In genomic region chr5:144318286-144318685, GRCm38 (mm10) we compare ENCODE assay signal across 15 mouse cellular contexts. TPM values are rescaled to one million over a fixed set of nuclear protein-coding genes. Genes with fewer than 3 reads are reported as not detected.
A peak's percentile ranks its signal among the peaks of the same experiment; 100 is the strongest.
DNase-seq lines count a peak whose midpoint lies in the region; ATAC-seq and TF ChIP-seq lines count a peak whose summit lies in the region.
"Had no signal": no experiment of that assay in that cellular context is flagged by ENCODE, and none has a peak within 500 bp of the region (broad histone marks: within the 10 kb centered on the region; RNA-seq: fewer than 3 reads in every experiment).

No protein-coding gene starts in this region.

- TF ChIP-seq CTCF in left cerebral cortex, adult 2 months (IDR thresholded peaks at IDR 0.05), result no peak

- H3K27me3 ChIP-seq in limb, embryonic 12.5 days, result no peaks in the 10 kb centered on the region
- no peaks in the 10 kb centered on the region for H3K27me3 ChIP-seq in stomach, embryonic 16.5 days (ENCODE audit: control insufficient read depth, insufficient read depth, low read length)
- H3K27me3 ChIP-seq in forebrain, embryonic 11.5 days (ENCODE audit: control insufficient read depth, insufficient read depth, low read length), result no peaks in the 10 kb centered on the region
- H3K27me3 ChIP-seq: hindbrain, embryonic 15.5 days; midbrain, embryonic 15.5 days had no signal

- peak; percentile 22 to 30 for DNase-seq in cerebellum, postnatal 25 days
- no peak for DNase-seq in cerebellum, postnatal 14 days
- peak; percentile 10 to 14 for DNase-seq in urinary bladder, adult 18-20 months (ENCODE audit: low spot score in 2 of 2)
- no peak for DNase-seq in urinary bladder, postnatal 36 days (ENCODE audit: low spot score in 2 of 2)
- DNase-seq in left cerebral cortex, adult 2 months (ENCODE audit: extremely low spot score in 1 of 2, low spot score in 2 of 2), result no peak
- no peak for DNase-seq in forebrain, embryonic 11.5 days (ENCODE audit: low spot score)
- DNase-seq: heart, adult 11 months; spleen, adult 18-20 months had no signal

- H3K9ac ChIP-seq in limb, embryonic 12.5 days (replicated peaks), result no peak overlapping the region
- H3K9ac ChIP-seq in stomach, embryonic 16.5 days (ENCODE audit: low read length), result no peak overlapping the region; the same call in 1 of the 2 replicates
- H3K9ac ChIP-seq in forebrain, embryonic 11.5 days (ENCODE audit: low read length), result no peak overlapping the region
- H3K9ac ChIP-seq: hindbrain, embryonic 15.5 days; liver, embryonic 14.5 days; midbrain, embryonic 15.5 days had no signal

- ATAC-seq in limb, embryonic 12.5 days (ENCODE audit: insufficient number of reproducible peaks, insufficient read depth, low FRiP score, low TSS enrichment, low read depth), result no peak
- ATAC-seq in stomach, embryonic 16.5 days (ENCODE audit: insufficient read depth, low FRiP score), result peak; percentile 65
- ATAC-seq in forebrain, embryonic 11.5 days (replicated peaks; ENCODE audit: low FRiP score), result no peak
- ATAC-seq: CD4-positive, CD25-positive, alpha-beta regulatory T cell, adult 4 months; forebrain, embryonic 16.5 days; midbrain, embryonic 15.5 days had no signal

- H3K4me1 ChIP-seq in limb, embryonic 12.5 days (replicated peaks), result peaks cover 25% of the 10 kb centered on the region
- peaks cover 29% of the 10 kb centered on the region for H3K4me1 ChIP-seq in stomach, embryonic 16.5 days (ENCODE audit: control insufficient read depth, insufficient read depth, low read length)
- H3K4me1 ChIP-seq in forebrain, embryonic 11.5 days (replicated peaks; ENCODE audit: control insufficient read depth, insufficient read depth, low read length), result no peaks in the 10 kb centered on the region
- H3K4me1 ChIP-seq: midbrain, embryonic 15.5 days had no signal

- no peak overlapping the region for H3K4me2 ChIP-seq in limb, embryonic 12.5 days
- peak overlapping the region; percentile 1; the same call in 1 of the 2 replicates for H3K4me2 ChIP-seq in stomach, embryonic 16.5 days (ENCODE audit: low read depth, low read length)
- H3K4me2 ChIP-seq in forebrain, embryonic 11.5 days (ENCODE audit: low read depth, low read length, severe bottlenecking), result no peak overlapping the region
- H3K4me2 ChIP-seq: hindbrain, embryonic 15.5 days; midbrain, embryonic 15.5 days had no signal

- 0 out of 2 replicates have a peak overlapping the region, but pooled peaks have one; percentile 30 for H3K27ac ChIP-seq in limb, embryonic 12.5 days
- peak overlapping the region; percentile 96 for H3K27ac ChIP-seq in stomach, embryonic 16.5 days (ENCODE audit: low read length)
- H3K27ac ChIP-seq in left cerebral cortex, adult 2 months, result no peak overlapping the region
- H3K27ac ChIP-seq in forebrain, embryonic 11.5 days (ENCODE audit: low read depth, low read length), result no peak overlapping the region
- H3K27ac ChIP-seq: hindbrain, embryonic 15.5 days; liver, embryonic 14.5 days; midbrain, embryonic 15.5 days had no signal

- 50% methylated on average over 6 of the region's 6 CpGs for WGBS in limb, embryonic 12.5 days
- 44% methylated on average over 6 of the region's 6 CpGs for WGBS in stomach, embryonic 16.5 days
- 63% methylated on average over 6 of the region's 6 CpGs for WGBS in forebrain, embryonic 11.5 days

- no peaks in the 10 kb centered on the region for H3K9me3 ChIP-seq in limb, embryonic 12.5 days
- no peaks in the 10 kb centered on the region for H3K9me3 ChIP-seq in stomach, embryonic 16.5 days (replicated peaks; ENCODE audit: control insufficient read depth, low read length)
- no peaks in the 10 kb centered on the region for H3K9me3 ChIP-seq in forebrain, embryonic 11.5 days (ENCODE audit: control insufficient read depth, low read length)
- H3K9me3 ChIP-seq: hindbrain, embryonic 15.5 days; midbrain, embryonic 15.5 days had no signal

- H3K4me3 ChIP-seq in limb, embryonic 12.5 days (replicated peaks), result no peak overlapping the region
- no peak overlapping the region for H3K4me3 ChIP-seq in stomach, embryonic 16.5 days (replicated peaks; ENCODE audit: low read length)
- no peak overlapping the region for H3K4me3 ChIP-seq in left cerebral cortex, adult 2 months
- H3K4me3 ChIP-seq in forebrain, embryonic 11.5 days (ENCODE audit: low read depth, low read length), result no peak overlapping the region
- H3K4me3 ChIP-seq: hindbrain, embryonic 15.5 days; midbrain, embryonic 15.5 days had no signal

- intact Hi-C loops in left cerebral cortex, adult 2 months (cut with DNase I), result no loop called here

- H3K36me3 ChIP-seq in limb, embryonic 12.5 days, result no peaks in the 10 kb centered on the region
- H3K36me3 ChIP-seq in stomach, embryonic 16.5 days (ENCODE audit: control insufficient read depth, insufficient read depth, low read length), result no peaks in the 10 kb centered on the region
- H3K36me3 ChIP-seq in forebrain, embryonic 11.5 days (ENCODE audit: control insufficient read depth, insufficient read depth, low read length), result no peaks in the 10 kb centered on the region
- H3K36me3 ChIP-seq: hindbrain, embryonic 15.5 days; midbrain, embryonic 15.5 days had no signal

RNA-seq across cellular contexts. Expression of gene Baiap2l1, which starts 39.6 kb away (rescaled TPM):
- polyA plus RNA-seq in limb, embryonic 12.5 days (2016; fragmentation: Nextera tagmentation; extraction: Ambion mirVana), result 6.1 and 6.6 TPM in 2 replicates
- polyA plus RNA-seq in stomach, embryonic 16.5 days (2015; fragmentation: Nextera tagmentation; extraction: Ambion mirVana), result 19.3 and 22.6 TPM in 2 replicates
- under 1 TPM; 0.35 to 0.41 TPM for total RNA-seq in left cerebral cortex, adult 2 months (2021)
- polyA plus RNA-seq in forebrain, embryonic 11.5 days (2014; fragmentation: Nextera tagmentation; extraction: Ambion mirVana), result 4.1 and 4.2 TPM in 2 replicates

Comparison
In these comparisons a context has a peak if more than half of its experiments do, and no peak if none do; other contexts are left out.
1. DNase-seq: peak in cerebellum, postnatal 25 days (2 of 2) and urinary bladder, adult 18-20 months (2 of 2); none in cerebellum, postnatal 14 days (0 of 2), urinary bladder, postnatal 36 days (0 of 2), left cerebral cortex, adult 2 months (0 of 2) and forebrain, embryonic 11.5 days (single experiment).
2. H3K27ac ChIP-seq: peak in limb, embryonic 12.5 days (single experiment) and stomach, embryonic 16.5 days (single experiment); none in left cerebral cortex, adult 2 months (single experiment) and forebrain, embryonic 11.5 days (single experiment).